Mouse (Mus musculus): Measurements from ENCODE around the gene Hmgb4. TPM values are rescaled to one million over a fixed set of nuclear protein-coding genes. Genes with fewer than 3 reads are reported as not detected.

Gene Hmgb4
- polyA plus RNA-seq, 1 experiment: not detected

GRCm38 (mm10) chr4:128273146-128273545 lies 12.4 kb upstream of the Hmgb4 start:
- DNase-seq: no peak
- Histone ChIP-seq H3K27ac (ENCODE audit: control insufficient read depth, insufficient read depth, low read length) (no peak overlapping the region), H3K36me3 (ENCODE audit: control insufficient read depth, insufficient read depth, low read length) (no peaks in the 10 kb centered on the region), H3K4me3 (ENCODE audit: control insufficient read depth, insufficient read depth, low read length) (no peak overlapping the region), H3K4me1 (replicated peaks; ENCODE audit: control insufficient read depth, insufficient read depth, low read length) (no peaks in the 10 kb centered on the region), H3K27me3 (ENCODE audit: control insufficient read depth, insufficient read depth, low read length) (no peaks in the 10 kb centered on the region)
- TF ChIP-seq POLR2A (IDR thresholded peaks at IDR 0.05; ENCODE audit: control insufficient read depth, extremely low read depth, insufficient read depth, low read length, poor library complexity) (no peak), CTCF (IDR thresholded peaks at IDR 0.05; ENCODE audit: borderline replicate concordance, control insufficient read depth, extremely low read depth, insufficient read depth, low read length, poor library complexity) (no peak)
- WGBS: 73% methylated on average over 11 of the region's 11 CpGs

- no peak overlapping the region for H3K27ac ChIP-seq (ENCODE audit: control insufficient read depth, insufficient read depth, low read length)
- H3K4me1 ChIP-seq (replicated peaks; ENCODE audit: control insufficient read depth, insufficient read depth, low read length): no peaks in the 10 kb centered on the region
- no peak for TF ChIP-seq POLR2A (IDR thresholded peaks at IDR 0.05; ENCODE audit: control insufficient read depth, extremely low read depth, insufficient read depth, low read length, poor library complexity)
- TF ChIP-seq CTCF (IDR thresholded peaks at IDR 0.05; ENCODE audit: borderline replicate concordance, control insufficient read depth, extremely low read depth, insufficient read depth, low read length, poor library complexity): no peak
- WGBS: 78% methylated on average over 6 of the region's 6 CpGs
- H3K36me3 ChIP-seq (ENCODE audit: control insufficient read depth, insufficient read depth, low read length): no peaks in the 10 kb centered on the region
- no peaks in the 10 kb centered on the region for H3K27me3 ChIP-seq (ENCODE audit: control insufficient read depth, insufficient read depth, low read length)
- no peak for DNase-seq
- no peak overlapping the region for H3K4me3 ChIP-seq (ENCODE audit: control insufficient read depth, insufficient read depth, low read length)
Measured at GRCm38 (mm10) chr4:128272501-128272900, 11.7 kb upstream of the Hmgb4 start.

DNA sequence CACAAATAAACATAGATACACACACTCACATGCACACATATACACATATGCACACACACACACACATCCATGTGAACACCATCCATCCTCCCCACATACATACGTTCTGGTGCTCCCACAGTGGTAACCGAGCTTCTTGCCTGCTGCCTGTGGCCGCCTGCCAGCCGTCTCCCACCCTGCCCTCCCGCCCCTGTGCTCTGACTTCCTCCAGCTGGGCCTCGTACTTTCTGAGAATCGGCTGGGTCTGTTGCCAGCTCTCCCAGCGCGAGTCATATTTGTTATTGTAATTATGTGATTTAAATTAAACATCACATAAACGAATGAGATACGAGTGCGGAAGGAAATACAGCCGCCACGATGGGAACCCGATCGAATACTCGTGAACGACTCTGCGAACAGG lies 10.2 kb upstream of the Hmgb4 start:
- no peak for TF ChIP-seq CTCF (IDR thresholded peaks at IDR 0.05; ENCODE audit: borderline replicate concordance, control insufficient read depth, extremely low read depth, insufficient read depth, low read length, poor library complexity)
- no peak for TF ChIP-seq POLR2A (IDR thresholded peaks at IDR 0.05; ENCODE audit: control insufficient read depth, extremely low read depth, insufficient read depth, low read length, poor library complexity)
- WGBS: 83% methylated on average over 19 of the region's 19 CpGs
- H3K27ac ChIP-seq (ENCODE audit: control insufficient read depth, insufficient read depth, low read length): no peak overlapping the region
- H3K36me3 ChIP-seq (ENCODE audit: control insufficient read depth, insufficient read depth, low read length): no peaks in the 10 kb centered on the region
- DNase-seq: no peak
- H3K27me3 ChIP-seq (ENCODE audit: control insufficient read depth, insufficient read depth, low read length): no peaks in the 10 kb centered on the region
- H3K4me1 ChIP-seq (replicated peaks; ENCODE audit: control insufficient read depth, insufficient read depth, low read length): no peaks in the 10 kb centered on the region
- H3K4me3 ChIP-seq (ENCODE audit: control insufficient read depth, insufficient read depth, low read length): no peak overlapping the region

GRCm38 (mm10) chr4:128270177-128270576 lies 9.4 kb upstream of the Hmgb4 start:
- Histone ChIP-seq H3K36me3 (ENCODE audit: control insufficient read depth, insufficient read depth, low read length) (no peaks in the 10 kb centered on the region), H3K4me3 (ENCODE audit: control insufficient read depth, insufficient read depth, low read length) (no peak overlapping the region), H3K27me3 (ENCODE audit: control insufficient read depth, insufficient read depth, low read length) (no peaks in the 10 kb centered on the region), H3K4me1 (replicated peaks; ENCODE audit: control insufficient read depth, insufficient read depth, low read length) (no peaks in the 10 kb centered on the region), H3K27ac (ENCODE audit: control insufficient read depth, insufficient read depth, low read length) (no peak overlapping the region)
- TF ChIP-seq POLR2A (IDR thresholded peaks at IDR 0.05; ENCODE audit: control insufficient read depth, extremely low read depth, insufficient read depth, low read length, poor library complexity): no peak
- TF ChIP-seq CTCF (IDR thresholded peaks at IDR 0.05; ENCODE audit: borderline replicate concordance, control insufficient read depth, extremely low read depth, insufficient read depth, low read length, poor library complexity): no peak
- WGBS: 87% methylated on average over 10 of the region's 10 CpGs
- no peak for DNase-seq

GRCm38 (mm10) chr4:128269261-128269875 lies 8.6 kb upstream of the Hmgb4 start:
- no peak overlapping the region for H3K4me3 ChIP-seq (ENCODE audit: control insufficient read depth, insufficient read depth, low read length)
- H3K36me3 ChIP-seq (ENCODE audit: control insufficient read depth, insufficient read depth, low read length): no peaks in the 10 kb centered on the region
- no peak for TF ChIP-seq POLR2A (IDR thresholded peaks at IDR 0.05; ENCODE audit: control insufficient read depth, extremely low read depth, insufficient read depth, low read length, poor library complexity)
- H3K4me1 ChIP-seq (replicated peaks; ENCODE audit: control insufficient read depth, insufficient read depth, low read length): no peaks in the 10 kb centered on the region
- H3K27ac ChIP-seq (ENCODE audit: control insufficient read depth, insufficient read depth, low read length): no peak overlapping the region
- H3K27me3 ChIP-seq (ENCODE audit: control insufficient read depth, insufficient read depth, low read length): no peaks in the 10 kb centered on the region
- no peak for DNase-seq
- WGBS: 87% methylated on average over 9 of the region's 9 CpGs

DNA sequence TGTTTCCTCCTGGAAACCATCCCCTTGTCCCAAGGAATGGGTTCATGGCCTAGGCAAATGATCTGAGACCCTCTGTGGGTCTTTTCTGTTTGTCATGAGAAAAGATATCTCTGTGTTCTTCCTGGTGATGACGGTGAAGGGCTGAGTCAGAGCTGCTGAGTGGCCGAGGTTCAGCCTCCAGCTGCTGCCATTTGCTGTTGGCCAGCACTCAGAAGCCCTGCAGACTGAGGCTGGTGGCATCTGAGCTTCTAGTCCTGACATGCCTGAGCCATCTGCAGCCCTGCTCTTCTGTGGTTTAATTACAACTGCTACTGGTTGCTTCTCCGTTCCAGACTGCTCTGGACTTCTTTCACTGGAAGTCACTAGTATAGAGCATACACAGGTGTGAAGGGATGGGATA lies 4.6 kb upstream of the Hmgb4 start:
- TF ChIP-seq CTCF (IDR thresholded peaks at IDR 0.05; ENCODE audit: borderline replicate concordance, control insufficient read depth, extremely low read depth, insufficient read depth, low read length, poor library complexity): no peak
- no peak for TF ChIP-seq POLR2A (IDR thresholded peaks at IDR 0.05; ENCODE audit: control insufficient read depth, extremely low read depth, insufficient read depth, low read length, poor library complexity)
- no peaks in the 10 kb centered on the region for H3K36me3 ChIP-seq (ENCODE audit: control insufficient read depth, insufficient read depth, low read length)
- H3K4me3 ChIP-seq (ENCODE audit: control insufficient read depth, insufficient read depth, low read length): no peak overlapping the region
- no peak overlapping the region for H3K27ac ChIP-seq (ENCODE audit: control insufficient read depth, insufficient read depth, low read length)
- WGBS: 88% methylated on average over 3 of the region's 3 CpGs
- no peak for DNase-seq
- no peaks in the 10 kb centered on the region for H3K27me3 ChIP-seq (ENCODE audit: control insufficient read depth, insufficient read depth, low read length)
- H3K4me1 ChIP-seq (replicated peaks; ENCODE audit: control insufficient read depth, insufficient read depth, low read length): no peaks in the 10 kb centered on the region

DNA sequence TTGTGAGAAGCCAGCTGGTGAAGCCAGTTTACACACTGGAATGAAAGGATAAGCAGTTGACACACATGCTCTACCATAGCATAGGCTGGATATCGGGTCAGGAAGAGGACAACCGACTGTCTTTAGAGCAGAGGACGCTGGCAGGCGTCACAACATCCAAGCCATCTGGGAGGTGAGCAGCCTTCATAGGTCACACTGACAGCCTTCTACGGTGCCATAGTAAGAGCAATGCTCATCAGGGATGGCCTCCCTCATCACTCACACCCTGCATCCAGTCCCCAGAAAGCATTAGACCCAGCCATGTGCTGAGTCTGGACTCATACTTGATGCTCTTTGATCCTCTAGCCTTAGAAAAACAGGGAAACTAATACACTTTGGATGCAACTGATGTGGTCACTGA lies 3.7 kb upstream of the Hmgb4 start:
- no peak overlapping the region for H3K27ac ChIP-seq (ENCODE audit: control insufficient read depth, insufficient read depth, low read length)
- H3K27me3 ChIP-seq (ENCODE audit: control insufficient read depth, insufficient read depth, low read length): no peaks in the 10 kb centered on the region
- H3K36me3 ChIP-seq (ENCODE audit: control insufficient read depth, insufficient read depth, low read length): no peaks in the 10 kb centered on the region
- H3K4me3 ChIP-seq (ENCODE audit: control insufficient read depth, insufficient read depth, low read length): no peak overlapping the region
- DNase-seq: no peak
- WGBS: 93% methylated on average over 5 of the region's 5 CpGs
- TF ChIP-seq POLR2A (IDR thresholded peaks at IDR 0.05; ENCODE audit: control insufficient read depth, extremely low read depth, insufficient read depth, low read length, poor library complexity) (no peak), CTCF (IDR thresholded peaks at IDR 0.05; ENCODE audit: borderline replicate concordance, control insufficient read depth, extremely low read depth, insufficient read depth, low read length, poor library complexity) (no peak)
- H3K4me1 ChIP-seq (replicated peaks; ENCODE audit: control insufficient read depth, insufficient read depth, low read length): no peaks in the 10 kb centered on the region
